Mouse (Mus musculus): ENCODE measurements around the gene Lpin2. TPM values are rescaled to one million over a fixed set of nuclear protein-coding genes. Genes with fewer than 3 reads are reported as not detected.

The Lpin2 gene
- polyA plus RNA-seq, 1 experiment from 2014 or later: 32.1 TPM

GRCm38 (mm10) chr17:71290486-71291410 lies 108.4 kb downstream of the Lpin2 start:
- Histone ChIP-seq H3K36me3 (ENCODE audit: control insufficient read depth, insufficient read depth, low read length) (no peaks in the 10 kb centered on the region), H3K9ac (ENCODE audit: low read depth, low read length) (no peak overlapping the region), H3K4me3 (ENCODE audit: low read depth, low read length) (no peak overlapping the region), H3K27ac (replicated peaks; ENCODE audit: low read depth, low read length) (peak overlapping the region; percentile 57), H3K9me3 (ENCODE audit: control insufficient read depth, low read length) (no peaks in the 10 kb centered on the region), H3K27me3 (replicated peaks; ENCODE audit: control insufficient read depth, insufficient read depth, low read length) (no peaks in the 10 kb centered on the region), H3K4me1 (ENCODE audit: control insufficient read depth, insufficient read depth, low read length) (peaks cover 11% of the 10 kb centered on the region; the same call in 1 of the 2 replicates), H3K4me2 (ENCODE audit: low read depth, low read length) (no peak overlapping the region)
- no peak for ATAC-seq (ENCODE audit: low read depth)
- DNase-seq (ENCODE audit: low spot score): peak; percentile 45
- WGBS: 66% methylated on average over 7 of the region's 7 CpGs

- no peak for DNase-seq (ENCODE audit: low spot score)
- Histone ChIP-seq H3K9me3 (ENCODE audit: control insufficient read depth, low read length) (no peaks in the 10 kb centered on the region), H3K4me1 (ENCODE audit: control insufficient read depth, insufficient read depth, low read length) (peaks cover 11% of the 10 kb centered on the region; the same call in 1 of the 2 replicates), H3K9ac (ENCODE audit: low read depth, low read length) (no peak overlapping the region), H3K27ac (replicated peaks; ENCODE audit: low read depth, low read length) (no peak overlapping the region), H3K27me3 (replicated peaks; ENCODE audit: control insufficient read depth, insufficient read depth, low read length) (no peaks in the 10 kb centered on the region), H3K4me3 (ENCODE audit: low read depth, low read length) (no peak overlapping the region), H3K36me3 (ENCODE audit: control insufficient read depth, insufficient read depth, low read length) (no peaks in the 10 kb centered on the region), H3K4me2 (ENCODE audit: low read depth, low read length) (no peak overlapping the region)
- ATAC-seq (ENCODE audit: low read depth): no peak
- WGBS: 91% methylated on average over 6 of the region's 6 CpGs
Observed at GRCm38 (mm10) chr17:71291897-71292420, 109.6 kb downstream of the Lpin2 start.

GRCm38 (mm10) chr17:71292897-71293296 lies 110.5 kb downstream of the Lpin2 start:
- H3K9ac ChIP-seq (ENCODE audit: low read depth, low read length): no peak overlapping the region
- no peak for DNase-seq (ENCODE audit: low spot score)
- H3K9me3 ChIP-seq (ENCODE audit: control insufficient read depth, low read length): no peaks in the 10 kb centered on the region
- no peak overlapping the region for H3K27ac ChIP-seq (replicated peaks; ENCODE audit: low read depth, low read length)
- no peaks in the 10 kb centered on the region for H3K27me3 ChIP-seq (replicated peaks; ENCODE audit: control insufficient read depth, insufficient read depth, low read length)
- peaks cover 11% of the 10 kb centered on the region; the same call in 1 of the 2 replicates for H3K4me1 ChIP-seq (ENCODE audit: control insufficient read depth, insufficient read depth, low read length)
- 73% methylated on average over 4 of the region's 4 CpGs for WGBS
- no peak overlapping the region for H3K4me2 ChIP-seq (ENCODE audit: low read depth, low read length)
- no peak overlapping the region for H3K4me3 ChIP-seq (ENCODE audit: low read depth, low read length)
- no peaks in the 10 kb centered on the region for H3K36me3 ChIP-seq (ENCODE audit: control insufficient read depth, insufficient read depth, low read length)
- no peak for ATAC-seq (ENCODE audit: low read depth)

- Histone ChIP-seq H3K9ac (ENCODE audit: low read depth, low read length) (no peak overlapping the region), H3K27ac (replicated peaks; ENCODE audit: low read depth, low read length) (no peak overlapping the region), H3K4me1 (ENCODE audit: control insufficient read depth, insufficient read depth, low read length) (peaks cover 11% of the 10 kb centered on the region; the same call in 1 of the 2 replicates), H3K4me2 (ENCODE audit: low read depth, low read length) (no peak overlapping the region), H3K9me3 (ENCODE audit: control insufficient read depth, low read length) (no peaks in the 10 kb centered on the region), H3K27me3 (replicated peaks; ENCODE audit: control insufficient read depth, insufficient read depth, low read length) (no peaks in the 10 kb centered on the region), H3K36me3 (ENCODE audit: control insufficient read depth, insufficient read depth, low read length) (no peaks in the 10 kb centered on the region), H3K4me3 (ENCODE audit: low read depth, low read length) (no peak overlapping the region)
- DNase-seq (ENCODE audit: low spot score): no peak
- ATAC-seq (ENCODE audit: low read depth): no peak
- 82% methylated on average over 3 of the region's 3 CpGs for WGBS
Observed at GRCm38 (mm10) chr17:71294570-71294969, 112.2 kb downstream of the Lpin2 start.

Other genes with a start within 250 kb of the Lpin2 start
- 53.1 and 61.5 TPM in 2 replicates for gene Myom1, start 179.9 kb upstream of the Lpin2 start, polyA plus RNA-seq (2014; fragmentation: Nextera tagmentation; extraction: Ambion mirVana)
- 690 and 724 TPM in 2 replicates for gene Myl12a, start 179.7 kb upstream of the Lpin2 start, polyA plus RNA-seq (2014; fragmentation: Nextera tagmentation; extraction: Ambion mirVana)
- gene Emilin2, start 129.4 kb downstream of the Lpin2 start, polyA plus RNA-seq (2014; fragmentation: Nextera tagmentation; extraction: Ambion mirVana): 23.1 and 24.5 TPM in 2 replicates